Comparison of ENCODE assay signal across 19 mouse cellular contexts in the genomic region with DNA sequence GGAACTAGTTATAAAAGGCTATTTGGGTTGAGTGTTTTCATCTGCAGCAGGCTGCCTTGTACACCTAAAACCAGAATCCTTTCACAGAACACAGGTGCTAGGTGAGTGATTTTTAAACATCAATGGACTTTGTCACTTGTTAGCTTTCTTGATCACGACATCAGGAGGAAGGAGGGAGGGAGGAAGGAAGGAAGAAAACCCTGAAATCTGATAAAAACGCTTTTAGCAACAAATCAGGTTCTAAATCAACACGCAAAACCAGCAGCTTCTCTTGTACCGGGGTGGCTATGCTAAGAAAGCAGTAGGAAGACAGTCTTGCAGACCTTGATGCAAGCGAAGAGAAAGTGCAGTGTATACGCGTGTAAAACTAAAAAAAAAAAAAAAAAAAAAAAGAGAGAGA. TPM values are rescaled to one million over a fixed set of nuclear protein-coding genes. Genes with fewer than 3 reads are reported as not detected.
"Had no signal": no experiment of that assay in that cellular context is flagged by ENCODE, and none has a peak within 500 bp of the region (broad histone marks: within the 10 kb centered on the region; RNA-seq: fewer than 3 reads in every experiment).

No protein-coding gene starts in this region.

- DNase-seq: lung, adult 18-20 months; thymus, adult 2 months; thymus, postnatal 25 days; thymus, postnatal 4 days had no signal

- H3K4me3 ChIP-seq: midbrain, embryonic 13.5 days; midbrain, embryonic 15.5 days; neural tube, embryonic 13.5 days; neural tube, embryonic 15.5 days; stomach, embryonic 15.5 days had no signal

- H3K36me3 ChIP-seq: midbrain, embryonic 13.5 days; midbrain, embryonic 15.5 days; neural tube, embryonic 13.5 days; neural tube, embryonic 15.5 days; stomach, embryonic 15.5 days had no signal

- ATAC-seq: midbrain, embryonic 13.5 days; midbrain, embryonic 15.5 days had no signal

- H3K27ac ChIP-seq: midbrain, embryonic 13.5 days; midbrain, embryonic 15.5 days; neural tube, embryonic 13.5 days; neural tube, embryonic 15.5 days; stomach, embryonic 15.5 days; stomach, postnatal 0 days had no signal

- H3K27me3 ChIP-seq: midbrain, embryonic 13.5 days; midbrain, embryonic 15.5 days; neural tube, embryonic 13.5 days; neural tube, embryonic 15.5 days; stomach, embryonic 15.5 days had no signal

- H3K9me3 ChIP-seq: midbrain, embryonic 13.5 days; midbrain, embryonic 15.5 days; neural tube, embryonic 13.5 days; neural tube, embryonic 15.5 days; stomach, embryonic 15.5 days had no signal

- H3K4me1 ChIP-seq: midbrain, embryonic 13.5 days; midbrain, embryonic 15.5 days; neural tube, embryonic 13.5 days; neural tube, embryonic 15.5 days; stomach, embryonic 15.5 days had no signal

RNA-seq across cellular contexts. Expression of a gene that starts 12.0 kb away (rescaled TPM):
- total RNA-seq: megakaryocyte, adult 5-6 weeks; megakaryocyte-erythroid progenitor cell, adult 5-6 weeks; midbrain, postnatal 0 days; monocyte, adult 5-6 weeks had no signal
- polyA plus RNA-seq: liver, embryonic 16.5 days; midbrain, embryonic 11.5 days; midbrain, embryonic 13.5 days; midbrain, embryonic 15.5 days; midbrain, postnatal 0 days; neural tube, embryonic 11.5 days; neural tube, embryonic 13.5 days; neural tube, embryonic 15.5 days; testis, adult 2 months; urinary bladder, adult 2 months had no signal

RNA-seq across cellular contexts. Expression of a gene that starts 56.5 kb away (rescaled TPM):
- total RNA-seq: megakaryocyte, adult 5-6 weeks; megakaryocyte-erythroid progenitor cell, adult 5-6 weeks had no signal
- polyA plus RNA-seq: midbrain, embryonic 11.5 days; midbrain, embryonic 15.5 days; midbrain, postnatal 0 days had no signal
